Mouse (Mus musculus): ENCODE measurements around the gene Dnajc22.

DNA sequence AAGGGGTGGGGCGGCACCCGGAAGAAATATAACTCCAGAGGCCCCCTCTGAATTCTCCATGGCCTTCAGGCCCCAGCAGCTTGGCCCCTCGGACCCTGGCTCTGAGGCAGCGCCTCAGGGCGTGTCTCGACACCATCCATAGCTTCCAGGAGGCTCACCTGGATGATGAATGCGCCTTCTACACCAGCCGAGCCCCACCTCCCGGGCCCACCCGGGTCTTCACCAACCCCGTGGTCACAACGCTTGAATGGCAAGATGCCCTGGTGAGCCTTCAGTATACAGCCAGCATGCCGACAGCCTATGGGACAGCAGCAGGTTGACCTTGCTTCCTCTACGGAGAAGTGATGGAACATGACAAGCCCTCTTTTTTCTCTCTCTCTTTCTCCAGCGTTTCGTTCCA is 10.1 kb upstream of the Dnajc22 start:
- TF ChIP-seq EP300 (IDR thresholded peaks at IDR 0.05; ENCODE audit: low read depth) (no peak), CTCF (IDR thresholded peaks at IDR 0.05; ENCODE audit: low read depth) (no peak)

Measured in heart, postnatal 0 days (tissue).